Mouse (Mus musculus) layer of hippocampus, postnatal 14 days (tissue): ENCODE results near the gene Bcat2. TPM values are rescaled to one million over a fixed set of nuclear protein-coding genes. Genes with fewer than 3 reads are reported as not detected.
"Not testable (repeated sequence)": the region's sequence is repeated elsewhere in the genome, so short reads cannot be mapped to it uniquely, and the experiment has no call there.

ENCODE experiments used
- DNase-seq, 2 experiments: peaks; one replicate each; pipeline ENCODE4 v3.0.0; 2021 to 2022; ENCODE audit warnings: low spot score in 2 of 2, mixed read lengths in 1 of 2
- long read RNA-seq, 2 experiments: library from polyadenylated mRNA; stranded (forward); transcript quantifications; one replicate each; pipeline ENCODE4 v2.0.0; 2021
- total RNA-seq, 2 experiments: library from RNA; stranded (reverse); gene quantifications; 2 replicates each; pipeline ENCODE4 v1.2.3; 2021

The Bcat2 gene
- 10 to 100 TPM; 21.4 to 27.2 TPM for total RNA-seq
- long read RNA-seq, experiment 1, partial matches to known transcripts, result 1 of 7 reads
- long read RNA-seq, experiment 1, other reads (novel, unspliced or antisense), result 3 of 7 reads
- long read RNA-seq, experiment 2, transcript Bcat2-201 (11 exons, 1,772 nt), result major isoform, 10 of 16 reads
- long read RNA-seq, experiment 2, partial matches to known transcripts, result 2 of 16 reads
- long read RNA-seq, experiment 2, other reads (novel, unspliced or antisense), result 3 of 16 reads

- peak; percentile 59 to 62 for DNase-seq
Measured at GRCm38 (mm10) chr7:45570103-45570741, at the start of gene Bcat2. Bcat2 (plus strand) TSS chr7:45570153.

- DNase-seq, result no peak
Measured at GRCm38 (mm10) chr7:45520605-45521004, 49.3 kb upstream of the Bcat2 start.

GRCm38 (mm10) chr7:45521728-45522184 is 48.2 kb upstream of the Bcat2 start:
- DNase-seq, result peak; percentile 85 to 92

GRCm38 (mm10) chr7:45522194-45522752 is 47.7 kb upstream of the Bcat2 start:
- DNase-seq, result no peak

GRCm38 (mm10) chr7:45522957-45523676 is 46.8 kb upstream of the Bcat2 start:
- DNase-seq, result no peak

- DNase-seq, result no peak
Measured at GRCm38 (mm10) chr7:45523678-45524170, 46.2 kb upstream of the Bcat2 start.

- no peak for DNase-seq
Measured at GRCm38 (mm10) chr7:45524841-45525621, 44.9 kb upstream of the Bcat2 start.

- DNase-seq, result peak; percentile 96 to 97
Measured at GRCm38 (mm10) chr7:45525809-45526473, 44.0 kb upstream of the Bcat2 start, which contains the start of the genes Ppp1r15a and Plekha4. Ppp1r15a (minus strand) TSS chr7:45526268. Plekha4 (plus strand) TSS chr7:45526330.

- no peak for DNase-seq
Measured at GRCm38 (mm10) chr7:45526474-45527120, 43.4 kb upstream of the Bcat2 start.

GRCm38 (mm10) chr7:45527169-45527568 is 42.8 kb upstream of the Bcat2 start:
- not testable (repeated sequence) for DNase-seq

- no peak for DNase-seq
Measured at GRCm38 (mm10) chr7:45529461-45529860, 40.5 kb upstream of the Bcat2 start.

GRCm38 (mm10) chr7:45530643-45531042 is 39.3 kb upstream of the Bcat2 start:
- DNase-seq, result no peak

GRCm38 (mm10) chr7:45535676-45536075 is 34.3 kb upstream of the Bcat2 start:
- DNase-seq, result no peak

GRCm38 (mm10) chr7:45537602-45538001 is 32.4 kb upstream of the Bcat2 start:
- DNase-seq, result no peak

GRCm38 (mm10) chr7:45538163-45539041 is 31.6 kb upstream of the Bcat2 start:
- DNase-seq, result peak; percentile 57 to 72

- no peak for DNase-seq
Measured at GRCm38 (mm10) chr7:45539095-45539494, 30.9 kb upstream of the Bcat2 start.

GRCm38 (mm10) chr7:45540213-45540612 is 29.7 kb upstream of the Bcat2 start:
- no peak for DNase-seq

GRCm38 (mm10) chr7:45544525-45544924 is 25.4 kb upstream of the Bcat2 start:
- no peak for DNase-seq
